ENCODE assay signal across 11 mouse cellular contexts in the genomic region with DNA sequence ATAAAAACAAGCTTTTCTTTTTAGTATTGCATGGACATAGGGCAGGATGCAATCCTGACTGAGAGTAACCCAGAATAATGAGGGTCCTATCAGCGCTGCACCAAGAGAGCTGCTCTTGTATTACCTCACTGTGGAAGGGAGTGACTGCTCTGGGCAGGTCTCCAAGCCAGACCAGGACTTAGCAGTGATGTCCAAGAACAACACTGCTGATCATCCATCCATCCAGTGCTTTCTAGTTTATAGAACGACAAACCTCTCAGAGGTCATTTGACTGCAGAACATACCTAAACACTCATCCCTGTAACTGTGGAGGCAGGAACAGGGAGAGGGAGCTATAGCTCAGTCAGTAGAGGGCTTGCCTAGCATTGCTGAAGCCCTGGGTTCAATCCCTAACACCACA. TPM values are rescaled to one million over a fixed set of nuclear protein-coding genes. Genes with fewer than 3 reads are reported as not detected.
DNase-seq lines count a peak whose midpoint lies in the region; ATAC-seq lines count a peak whose summit lies in the region.
"Had no signal": no experiment of that assay in that cellular context is flagged by ENCODE, and none has a peak within 500 bp of the region (broad histone marks: within the 10 kb centered on the region; RNA-seq: fewer than 3 reads in every experiment).

No protein-coding gene starts in this region.

- no peak overlapping the region for H3K4me2 ChIP-seq in kidney, embryonic 14.5 days (replicated peaks; ENCODE audit: low read depth, low read length)
- H3K4me2 ChIP-seq in midbrain, embryonic 13.5 days (replicated peaks), result no peak overlapping the region

- intact Hi-C loops in heart, postnatal 25 days (cut with DNase I), result no loop called here

- no peaks in the 10 kb centered on the region for H3K27me3 ChIP-seq in kidney, embryonic 14.5 days (ENCODE audit: control insufficient read depth, insufficient read depth, low read length)
- peaks cover 59% of the 10 kb centered on the region for H3K27me3 ChIP-seq in midbrain, embryonic 13.5 days

- no peak overlapping the region for H3K4me3 ChIP-seq in kidney, embryonic 14.5 days (ENCODE audit: low read length)
- no peak overlapping the region for H3K4me3 ChIP-seq in midbrain, embryonic 13.5 days (replicated peaks)
- H3K4me3 ChIP-seq: forebrain, embryonic 15.5 days had no signal

- H3K4me1 ChIP-seq in kidney, embryonic 14.5 days (ENCODE audit: control insufficient read depth, insufficient read depth, low read length), result peaks cover 63% of the 10 kb centered on the region
- H3K4me1 ChIP-seq in midbrain, embryonic 13.5 days (replicated peaks), result peaks cover 38% of the 10 kb centered on the region

- DNase-seq in heart, adult 11 months, result peak; percentile 94
- no peak for DNase-seq in heart, postnatal 25 days (ENCODE audit: low spot score)
- DNase-seq in 3T3-L1 (ENCODE audit: low read depth, low spot score) (peak; percentile 82), MN1 (ENCODE audit: low spot score) (no peak)
- DNase-seq in heart, adult 18-20 months, result peak; percentile 48 to 69
- DNase-seq: embryo, embryonic 11 days had no signal

- H3K27ac ChIP-seq in kidney, embryonic 14.5 days (ENCODE audit: low read depth, low read length), result no peak overlapping the region
- no peak overlapping the region for H3K27ac ChIP-seq in midbrain, embryonic 13.5 days
- H3K27ac ChIP-seq: forebrain, embryonic 15.5 days had no signal

- WGBS in kidney, embryonic 14.5 days, result 44% methylated on average over 2 of the region's 2 CpGs
- WGBS in midbrain, embryonic 13.5 days, result 73% methylated on average over 2 of the region's 2 CpGs

- ATAC-seq in kidney, embryonic 14.5 days (ENCODE audit: low FRiP score, low TSS enrichment), result peak; percentile 41; the same call in 1 of the 2 replicates
- ATAC-seq in midbrain, embryonic 13.5 days, result no peak
- no peak for ATAC-seq in CD4-positive, CD25-positive, alpha-beta regulatory T cell, adult 4 months
- ATAC-seq: forebrain, embryonic 15.5 days had no signal

- no peaks in the 10 kb centered on the region for H3K9me3 ChIP-seq in kidney, embryonic 14.5 days (ENCODE audit: control insufficient read depth, low read length)
- no peaks in the 10 kb centered on the region for H3K9me3 ChIP-seq in midbrain, embryonic 13.5 days
- H3K9me3 ChIP-seq: forebrain, embryonic 15.5 days; midbrain, embryonic 10.5 days had no signal

- H3K36me3 ChIP-seq in kidney, embryonic 14.5 days (ENCODE audit: control insufficient read depth, insufficient read depth, low read length), result peaks cover 2% of the 10 kb centered on the region; the same call in 1 of the 2 replicates
- no peaks in the 10 kb centered on the region for H3K36me3 ChIP-seq in midbrain, embryonic 13.5 days
- H3K36me3 ChIP-seq: forebrain, embryonic 15.5 days had no signal

- H3K9ac ChIP-seq in kidney, embryonic 14.5 days (ENCODE audit: low read depth, low read length), result no peak overlapping the region
- H3K9ac ChIP-seq in midbrain, embryonic 13.5 days (replicated peaks), result no peak overlapping the region
- H3K9ac ChIP-seq: forebrain, embryonic 15.5 days had no signal

RNA-seq across cellular contexts. Expression of a gene that starts 11.9 kb away (rescaled TPM):
- 10 to 100 TPM; 11.3 to 12.9 TPM for total RNA-seq in heart, postnatal 25 days (2021)
- total RNA-seq in heart, adult 18-20 months (2021), result 10 to 100 TPM in 1 of 2 experiments, 1 to 10 TPM in 1; 8.6 to 12.3 TPM
- polyA plus RNA-seq in kidney, embryonic 14.5 days (2014; fragmentation: Nextera tagmentation; extraction: Ambion mirVana), result 9.4 and 22.4 TPM in 2 replicates
- 5.9 and 7.3 TPM in 2 replicates for polyA plus RNA-seq in midbrain, embryonic 13.5 days (2015; fragmentation: Nextera tagmentation; extraction: Ambion mirVana)
- under 1 TPM; 0.08 to 0.47 TPM for polyA plus RNA-seq in CD4-positive, CD25-positive, alpha-beta regulatory T cell, adult 4 months (2017; shearing (Covaris generic))

Comparison
In these comparisons a context has a peak if more than half of its experiments do, and no peak if none do; other contexts are left out.
1. DNase-seq: peak in heart, adult 11 months (single experiment), 3T3-L1 (single experiment) and heart, adult 18-20 months (2 of 2); none in heart, postnatal 25 days (single experiment) and MN1 (single experiment).